Mouse (Mus musculus): ENCODE data around the gene Tax1bp1. TPM values are rescaled to one million over a fixed set of nuclear protein-coding genes. Genes with fewer than 3 reads are reported as not detected.

The Tax1bp1 gene
- total RNA-seq, 2 experiments from 2014 or later, result 98.5 to 123 TPM

DNA sequence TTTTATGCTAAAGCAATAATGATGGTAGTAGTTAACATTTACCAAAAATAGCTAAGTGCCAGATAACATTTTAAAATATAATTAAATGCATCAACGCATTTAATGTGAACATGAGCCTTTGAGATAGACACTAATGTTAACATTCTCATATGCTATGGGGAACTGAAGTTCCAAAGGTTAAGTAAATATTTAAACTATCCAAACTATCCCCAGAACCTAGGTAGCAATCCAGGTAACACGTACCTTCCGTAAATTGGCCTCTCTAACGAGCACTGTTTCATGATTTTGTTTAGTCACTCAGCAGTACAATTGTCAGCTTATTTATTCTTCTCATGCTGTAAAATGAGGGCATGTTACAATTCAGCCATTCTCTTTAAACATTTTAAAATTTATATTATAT is 13.6 kb upstream of the Tax1bp1 start:
- intact Hi-C loops (cut with DNase I), result no loop called here
- DNase-seq (ENCODE audit: low spot score), result no peak

DNA sequence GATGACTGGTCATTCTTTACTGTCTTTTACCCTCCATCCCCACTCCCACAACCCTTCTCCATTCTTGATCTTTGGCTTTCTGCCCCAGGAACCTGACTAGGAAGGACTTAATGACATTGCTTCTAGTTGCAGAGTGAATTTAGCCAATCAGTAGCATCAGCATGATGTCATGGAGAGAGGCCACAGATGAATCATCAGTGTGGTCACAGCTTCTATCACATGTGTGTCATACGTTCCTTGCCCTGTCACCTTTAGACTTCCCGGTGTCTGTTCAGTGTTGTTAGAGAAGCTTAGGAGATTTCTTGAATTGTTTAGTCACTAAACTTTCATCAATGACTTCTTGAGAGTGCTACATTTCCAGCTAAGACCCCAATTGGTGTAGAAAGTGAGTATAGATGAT is 10.3 kb upstream of the Tax1bp1 start:
- DNase-seq (ENCODE audit: low spot score), result no peak
- intact Hi-C loops (cut with DNase I), result no loop called here

DNA sequence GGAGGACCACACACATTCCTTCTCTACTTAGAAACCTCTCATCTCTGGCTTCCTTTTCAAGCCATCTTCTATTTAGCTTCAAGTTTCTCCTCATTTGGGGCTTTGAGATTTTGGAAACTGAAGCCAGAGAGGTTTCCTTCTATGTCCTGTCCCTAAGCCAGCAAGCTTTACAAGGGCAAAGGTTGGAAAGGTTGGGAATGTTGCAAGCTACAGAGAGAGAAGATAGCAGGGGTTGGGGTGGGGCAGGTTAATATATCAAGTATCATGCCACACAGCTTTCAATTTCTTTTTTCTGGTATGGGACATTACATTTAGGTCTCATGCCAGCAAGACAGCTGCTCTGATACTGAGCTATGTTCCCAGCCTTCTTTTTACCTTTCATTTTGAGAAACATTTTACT is 8.2 kb upstream of the Tax1bp1 start:
- intact Hi-C loops (cut with DNase I), result no loop called here
- no peak for DNase-seq (ENCODE audit: low spot score)

DNA sequence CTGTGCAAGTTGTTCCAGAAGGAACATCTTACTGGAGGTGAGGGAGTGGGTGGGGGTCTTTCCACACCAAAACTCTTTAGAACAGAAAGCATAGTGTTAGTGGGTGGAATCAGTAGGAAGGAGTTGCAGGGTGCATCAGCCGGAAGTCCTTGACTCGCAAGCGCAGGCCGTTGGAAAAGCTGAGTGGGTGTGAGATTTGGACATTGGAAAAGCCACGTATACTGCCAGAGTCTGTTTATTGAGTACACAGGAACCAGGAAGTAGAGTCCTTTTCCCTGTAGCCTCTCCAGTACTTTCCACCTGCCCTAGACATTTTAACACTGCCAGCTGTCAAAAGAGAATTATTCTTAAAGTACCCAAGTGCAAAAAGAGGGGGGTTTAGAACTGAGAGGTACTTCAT is 5.7 kb upstream of the Tax1bp1 start:
- intact Hi-C loops (cut with DNase I), result no loop called here
- DNase-seq (ENCODE audit: low spot score), result no peak

DNA sequence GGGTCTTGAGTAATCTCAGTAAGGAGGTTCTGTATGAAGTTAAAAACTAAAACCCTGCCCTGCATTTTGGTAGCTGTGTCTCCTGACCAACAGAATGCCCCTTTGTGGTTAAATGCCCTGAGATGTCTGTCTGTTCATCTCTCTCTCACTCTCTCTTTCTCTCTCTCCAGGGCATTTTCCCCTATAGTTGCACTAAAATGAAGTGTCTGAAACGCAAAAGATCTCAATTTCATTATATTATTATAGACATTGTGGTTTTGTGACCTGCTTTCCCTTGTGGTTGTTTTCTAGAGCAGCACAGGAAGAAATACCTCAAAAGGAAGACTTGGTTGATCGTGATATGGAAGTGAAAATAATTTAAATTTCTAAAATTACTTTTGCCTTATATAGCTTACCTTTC is 966 bp upstream of the Tax1bp1 start:
- intact Hi-C loops (cut with DNase I), result loop anchor here (5.0 kb wide), 1 partner anchor 70 kb away; the partner anchor contains the start of gene Hibadh
- DNase-seq (ENCODE audit: low spot score), result no peak

DNA sequence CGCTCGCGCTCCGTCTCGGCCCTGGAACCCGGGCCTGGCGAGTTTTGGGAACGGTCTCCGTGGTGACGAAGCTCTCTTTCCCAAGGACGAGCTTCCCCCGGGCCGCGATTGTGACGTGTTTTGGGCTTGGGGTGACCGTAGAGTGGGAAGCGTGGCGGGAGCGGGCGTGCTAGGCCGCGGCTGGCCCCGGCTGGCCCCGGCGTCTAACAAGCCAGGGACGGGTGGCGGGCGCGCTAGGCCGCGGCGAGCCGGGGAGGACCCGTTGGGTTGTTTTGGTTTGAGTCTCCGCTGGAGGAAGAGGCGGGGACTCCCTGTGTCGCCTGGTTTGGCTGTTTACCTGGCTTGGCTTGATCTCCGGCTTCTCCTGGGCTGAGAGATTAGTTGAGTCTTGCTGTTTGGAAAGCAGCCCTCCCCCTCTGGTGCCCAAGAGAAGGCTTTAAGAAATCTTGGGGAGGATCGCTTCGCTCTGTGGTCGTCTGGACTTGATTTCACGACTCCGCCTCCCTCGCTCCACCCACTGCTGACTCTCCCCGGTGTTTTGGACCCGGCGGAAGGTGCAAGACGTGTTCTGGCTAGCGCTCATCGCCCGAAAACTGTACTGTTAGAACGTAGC is 474 bp downstream of the Tax1bp1 start:
- peak; percentile 60 for DNase-seq (ENCODE audit: low spot score)
- intact Hi-C loops (cut with DNase I), result loop anchor here (5.0 kb wide), 1 partner anchor 72 kb away; the partner anchor contains the start of gene Hibadh

DNA sequence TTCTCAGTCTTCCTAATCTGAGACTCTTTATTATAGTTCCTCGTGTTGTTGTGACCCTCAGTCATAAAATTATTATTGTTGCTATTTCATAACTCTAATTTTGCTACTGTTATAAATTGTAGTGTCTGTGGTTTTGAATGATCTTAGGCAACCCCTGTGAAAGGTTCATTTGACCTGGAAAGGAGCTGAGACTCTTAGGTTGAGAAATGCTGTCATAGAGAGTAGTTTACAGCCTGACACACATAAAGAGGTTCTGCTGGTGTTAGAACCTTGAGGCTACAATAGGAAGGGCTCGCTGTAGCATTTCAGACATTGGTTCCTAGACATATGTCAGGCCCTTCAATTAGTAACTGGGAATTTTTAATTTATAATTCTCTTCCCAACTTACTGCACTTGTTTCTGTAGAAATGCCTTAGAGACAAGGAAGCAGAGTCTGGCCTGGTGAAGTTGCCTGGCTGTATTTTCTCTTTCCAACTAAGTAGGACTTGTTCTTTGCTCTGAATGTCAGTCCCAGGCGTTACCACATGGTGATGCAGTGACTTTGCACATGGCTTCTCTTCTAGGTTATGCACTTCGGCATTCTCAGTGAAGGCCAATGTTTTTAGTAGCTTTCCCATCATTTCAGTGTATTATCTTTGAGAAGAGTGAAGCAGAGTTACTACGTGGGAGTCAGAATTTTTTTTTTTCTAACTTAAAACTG is 4.1 kb downstream of the Tax1bp1 start:
- no peak for DNase-seq (ENCODE audit: low spot score)
- intact Hi-C loops (cut with DNase I), result no loop called here

DNA sequence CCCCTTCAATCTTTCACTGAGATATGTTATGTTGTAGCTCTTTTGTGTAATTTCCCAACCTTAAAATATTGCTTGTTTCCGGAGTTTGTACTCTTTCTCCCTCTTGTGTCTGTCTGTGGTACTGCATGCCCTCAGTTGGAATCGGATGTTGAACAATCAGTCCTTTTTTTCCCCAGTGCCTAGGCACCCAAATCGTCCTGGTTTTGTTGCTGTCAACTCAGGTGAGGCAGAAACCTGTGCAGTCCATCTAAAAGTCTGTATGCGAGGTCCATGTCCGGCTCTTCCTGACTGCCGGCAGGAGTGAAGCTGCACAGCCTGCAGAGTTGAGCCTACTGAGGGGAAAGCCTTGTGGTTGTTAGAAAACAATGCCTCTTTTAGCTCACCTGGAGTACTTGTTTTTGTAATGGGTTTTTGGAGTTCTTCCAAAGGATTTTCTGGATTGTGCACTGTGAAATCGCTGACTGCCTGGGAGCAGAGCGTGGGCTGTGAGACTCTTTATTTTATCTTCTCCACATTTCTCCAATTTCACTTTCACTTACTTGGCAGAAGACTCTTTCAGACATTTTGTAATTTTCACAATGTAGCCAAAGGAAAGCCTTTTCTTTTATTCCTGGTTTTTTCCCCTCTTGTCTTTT is 11.4 kb downstream of the Tax1bp1 start:
- intact Hi-C loops (cut with DNase I), result loop anchor here (1.0 to 10.0 kb wide), 5 partner anchors 62 to 468 kb away; no protein-coding TSS in a partner anchor
- DNase-seq (ENCODE audit: low spot score), result no peak

DNA sequence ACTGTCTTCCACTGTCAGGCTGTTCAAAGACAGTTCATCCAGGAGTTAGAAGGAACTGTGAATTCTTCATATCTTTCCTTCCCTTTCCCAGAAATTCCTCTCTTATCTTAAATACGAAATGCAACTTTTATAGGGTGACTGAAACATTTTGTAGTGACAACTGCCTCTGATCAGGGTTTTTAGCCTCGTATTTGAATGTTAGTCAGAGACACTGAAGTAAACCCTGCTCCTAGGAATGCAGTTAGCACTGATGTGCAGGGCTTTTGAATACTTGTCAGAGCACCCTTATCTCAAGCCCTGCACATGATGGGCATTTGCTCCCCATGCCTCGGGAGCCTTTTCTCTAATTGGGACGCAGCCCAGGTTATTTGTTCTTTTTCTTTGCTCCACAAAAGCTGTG is 16.8 kb downstream of the Tax1bp1 start:
- no peak for DNase-seq (ENCODE audit: low spot score)
- intact Hi-C loops (cut with DNase I), result no loop called here

DNA sequence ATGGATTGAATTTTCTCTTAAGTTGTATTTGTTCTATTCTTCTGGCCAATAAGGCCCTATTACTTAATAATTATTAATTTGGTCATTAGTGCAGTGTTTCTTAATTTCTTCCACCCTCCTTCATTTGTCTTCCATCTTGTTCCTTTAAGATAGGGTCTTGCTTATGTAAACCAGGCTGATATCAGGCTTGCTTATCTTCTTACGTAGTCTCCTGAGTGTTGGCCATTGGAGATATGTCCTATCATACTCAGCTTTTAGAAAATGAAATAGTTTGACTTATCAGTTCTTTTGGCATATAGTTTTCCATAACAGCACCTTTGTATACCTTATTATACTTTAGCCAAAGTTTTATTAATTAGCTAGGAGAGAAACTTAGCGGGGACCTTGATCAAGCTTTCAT is 21.1 kb downstream of the Tax1bp1 start:
- no peak for DNase-seq (ENCODE audit: low spot score)
- intact Hi-C loops (cut with DNase I), result no loop called here

DNA sequence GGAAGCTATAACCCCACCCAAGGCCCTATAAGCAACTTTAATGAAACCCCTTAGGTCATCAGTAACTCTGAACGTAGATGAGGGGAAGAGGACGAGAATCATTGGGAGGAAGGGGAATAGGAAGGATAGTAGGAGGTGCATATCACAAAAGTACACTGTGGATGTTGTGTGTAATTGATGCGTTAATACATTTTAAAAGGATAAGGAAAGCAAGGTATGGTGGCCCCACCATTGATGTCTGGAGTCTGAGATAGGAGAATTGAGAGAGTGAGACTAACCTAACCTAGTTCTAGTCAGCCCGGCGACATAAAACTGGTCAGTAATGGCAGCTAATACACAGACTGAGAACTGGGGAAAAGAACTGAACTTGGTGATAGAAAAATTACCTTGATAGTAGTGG is 39.3 kb downstream of the Tax1bp1 start:
- intact Hi-C loops (cut with DNase I), result no loop called here
- no peak for DNase-seq (ENCODE audit: low spot score)

DNA sequence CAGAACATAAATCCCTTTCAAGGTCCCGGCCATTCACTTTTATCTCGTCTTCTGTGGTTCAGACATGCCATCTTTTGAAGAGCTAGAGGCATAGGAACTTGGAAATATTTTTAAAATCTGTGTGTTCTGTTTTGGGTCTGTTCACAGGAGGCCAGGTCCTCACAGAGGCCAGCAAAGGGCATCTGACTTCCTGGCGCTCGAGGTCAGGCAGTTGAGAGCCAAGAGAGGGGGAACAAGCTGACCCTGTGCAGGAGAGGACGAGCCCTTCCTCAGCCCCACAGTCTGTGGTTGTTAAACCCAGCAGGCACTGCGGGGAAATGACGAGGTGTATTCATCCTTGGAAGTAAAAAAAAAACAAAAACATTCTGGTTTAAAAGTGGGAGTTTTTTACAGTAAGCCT is 51.7 kb downstream of the Tax1bp1 start:
- intact Hi-C loops (cut with DNase I), result no loop called here
- no peak for DNase-seq (ENCODE audit: low spot score)

DNA sequence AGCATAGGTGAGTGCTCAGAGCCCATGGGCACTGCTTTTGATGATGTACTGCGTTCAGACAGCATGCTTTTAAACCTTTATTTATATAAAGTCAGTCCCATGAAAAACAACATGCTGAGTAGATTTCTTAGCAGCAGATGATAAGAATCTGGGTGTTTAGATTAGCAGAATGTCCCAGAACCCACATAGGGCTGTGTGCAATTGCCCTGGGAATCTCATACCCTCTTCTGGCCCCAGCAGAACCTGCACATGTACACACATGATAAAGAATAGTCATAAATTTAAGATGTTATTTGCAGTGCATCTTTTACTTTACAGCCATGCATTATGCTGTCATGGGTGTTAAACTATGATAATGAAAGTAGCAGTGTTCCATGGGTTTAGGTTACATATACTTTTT is 57.3 kb downstream of the Tax1bp1 start:
- intact Hi-C loops (cut with DNase I), result no loop called here
- no peak for DNase-seq (ENCODE audit: low spot score)

DNA sequence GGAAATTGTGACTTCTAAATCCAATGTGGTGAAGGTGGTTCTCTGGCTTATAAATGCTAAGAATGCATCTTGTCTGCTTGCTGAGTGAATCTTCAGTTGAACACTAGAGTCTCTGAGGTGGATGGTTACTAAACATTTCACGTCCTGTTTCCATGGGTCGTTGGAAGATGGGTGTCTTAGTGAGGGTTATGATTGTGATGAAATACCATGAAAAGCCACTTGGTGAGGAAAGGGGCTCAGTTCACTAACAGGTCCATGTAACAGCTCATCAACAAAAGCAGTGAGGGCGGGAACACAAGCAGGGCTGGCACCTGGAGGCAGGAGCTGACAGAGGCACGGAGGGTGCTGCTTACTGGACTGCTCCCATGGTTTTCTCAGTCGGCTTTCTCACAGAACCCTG is 59.6 kb downstream of the Tax1bp1 start:
- intact Hi-C loops (cut with DNase I), result no loop called here

DNA sequence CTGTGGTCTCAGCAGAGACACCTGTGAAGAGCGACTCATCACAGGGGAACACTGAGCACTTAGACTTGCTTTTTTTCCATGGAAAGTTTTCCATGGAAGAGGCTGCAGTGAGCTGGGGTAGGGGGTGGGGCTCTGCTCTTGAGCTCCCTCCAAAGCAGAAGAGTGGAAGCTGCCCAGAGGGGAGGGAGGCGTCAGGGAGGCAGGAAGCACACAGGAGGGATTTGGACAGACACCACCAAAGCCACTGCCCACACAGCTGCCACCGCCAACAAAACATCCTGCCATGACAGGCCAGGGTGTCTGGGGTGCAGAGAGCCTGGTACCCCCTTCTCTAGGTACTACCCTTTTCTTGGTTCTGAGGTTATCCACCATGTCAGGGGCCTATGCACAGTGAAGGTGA is 61.8 kb downstream of the Tax1bp1 start:
- DNase-seq (ENCODE audit: low spot score), result no peak

More for the DNA sequence above, 59.6 kb downstream of the Tax1bp1 start:
- no peak for DNase-seq (ENCODE audit: low spot score)

DNA sequence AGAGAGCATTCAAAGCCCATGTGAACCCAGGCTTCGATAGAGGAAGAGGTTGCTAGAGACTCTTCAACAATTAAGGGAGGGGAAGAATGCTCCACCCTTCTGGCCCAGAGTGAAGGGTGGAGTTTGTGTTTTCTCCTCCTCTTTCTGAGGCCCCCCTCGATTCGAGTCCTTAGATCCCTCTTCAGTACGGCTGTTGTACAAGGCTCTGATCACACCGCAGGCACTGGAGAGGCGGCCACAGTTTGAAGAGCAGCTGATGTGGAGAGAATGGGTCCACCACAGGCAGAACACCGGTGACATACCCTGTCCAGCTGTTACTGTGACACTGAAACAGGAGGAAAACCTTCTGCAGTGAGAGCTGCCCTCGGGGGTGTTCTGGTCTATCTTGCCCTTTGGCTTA is 62.4 kb downstream of the Tax1bp1 start:
- no peak for DNase-seq (ENCODE audit: low spot score)
- intact Hi-C loops (cut with DNase I), result no loop called here

More for the DNA sequence above, 61.8 kb downstream of the Tax1bp1 start:
- intact Hi-C loops (cut with DNase I), result no loop called here

DNA sequence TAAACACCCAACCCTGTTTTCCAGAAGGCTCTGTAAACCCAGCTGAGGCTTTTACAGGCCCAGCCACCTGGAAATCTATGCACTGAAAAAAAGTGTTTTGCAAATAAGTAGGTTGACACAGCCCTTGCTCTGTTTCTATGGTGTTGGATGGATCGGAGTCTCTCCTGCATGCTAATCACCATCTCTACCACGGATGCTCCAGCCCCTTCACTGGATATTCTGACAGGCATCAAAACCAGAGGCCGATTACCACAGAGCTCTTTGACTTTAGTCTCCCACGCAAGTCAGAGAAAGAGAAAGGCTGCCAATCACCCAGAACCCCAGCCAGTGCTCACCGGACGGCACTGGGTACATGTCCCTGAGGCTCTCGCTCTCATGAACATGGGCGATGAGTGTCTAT is 63.5 kb downstream of the Tax1bp1 start:
- intact Hi-C loops (cut with DNase I), result no loop called here
- DNase-seq (ENCODE audit: low spot score), result no peak

DNA sequence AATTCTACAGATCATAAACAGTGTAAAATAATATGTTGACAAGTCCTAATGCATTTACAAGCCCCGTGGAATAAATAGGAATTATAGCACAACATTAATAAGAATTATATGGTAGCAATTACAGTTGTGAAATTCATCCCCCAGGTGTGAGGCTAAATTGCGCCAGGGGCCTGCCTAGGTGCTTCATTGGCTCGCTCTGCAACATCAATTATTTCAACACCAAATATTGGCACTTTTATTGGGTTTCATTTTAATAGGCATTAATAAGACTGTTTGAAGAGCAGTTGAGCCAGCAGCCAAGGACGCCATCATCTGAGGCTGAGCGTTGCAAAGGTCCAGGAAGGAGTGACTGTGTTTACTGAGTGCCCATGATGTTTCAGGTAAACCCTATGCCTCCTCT is 65.0 kb downstream of the Tax1bp1 start:
- intact Hi-C loops (cut with DNase I), result no loop called here
- no peak for DNase-seq (ENCODE audit: low spot score)

DNA sequence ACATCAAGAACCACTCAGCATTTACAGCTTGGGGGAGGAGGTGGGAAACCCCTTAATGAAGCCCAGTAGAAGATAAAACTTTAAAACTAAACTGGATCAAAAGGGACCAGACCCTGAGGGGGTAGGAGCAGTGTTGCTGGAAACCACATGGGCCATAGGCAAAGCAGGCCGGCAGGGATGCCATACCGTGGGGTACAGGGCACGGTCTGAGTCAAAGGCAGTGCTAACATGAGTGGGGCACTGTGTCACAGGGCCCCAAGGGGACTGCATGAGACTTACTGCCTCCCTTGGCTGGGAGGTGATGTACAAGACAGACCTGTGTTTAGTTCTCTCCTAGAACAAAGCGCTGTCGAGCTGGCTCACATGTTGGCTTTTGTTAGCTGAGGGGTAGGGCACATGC is 66.0 kb downstream of the Tax1bp1 start:
- intact Hi-C loops (cut with DNase I), result no loop called here
- no peak for DNase-seq (ENCODE audit: low spot score)

DNA sequence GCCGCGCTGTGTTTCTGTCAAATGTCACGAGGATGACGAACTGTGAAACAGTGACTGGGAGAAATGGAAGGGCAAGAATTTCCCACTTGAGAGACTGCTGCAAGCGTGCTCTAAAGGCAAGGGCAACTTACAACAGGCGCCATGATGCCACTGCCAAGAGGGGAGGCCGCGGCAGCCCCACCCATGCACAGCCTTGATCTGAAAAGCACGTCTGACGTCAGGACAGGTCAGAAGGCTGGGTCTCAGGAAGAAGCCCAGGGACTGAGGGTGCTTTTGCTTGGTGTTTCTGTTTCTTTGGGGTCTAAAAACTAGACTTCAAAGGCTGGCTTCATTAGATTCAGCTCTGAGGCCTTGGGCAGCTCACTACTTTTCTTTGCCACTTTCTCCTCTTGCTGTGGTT is 76.8 kb downstream of the Tax1bp1 start:
- intact Hi-C loops (cut with DNase I), result no loop called here
- DNase-seq (ENCODE audit: low spot score), result no peak

DNA sequence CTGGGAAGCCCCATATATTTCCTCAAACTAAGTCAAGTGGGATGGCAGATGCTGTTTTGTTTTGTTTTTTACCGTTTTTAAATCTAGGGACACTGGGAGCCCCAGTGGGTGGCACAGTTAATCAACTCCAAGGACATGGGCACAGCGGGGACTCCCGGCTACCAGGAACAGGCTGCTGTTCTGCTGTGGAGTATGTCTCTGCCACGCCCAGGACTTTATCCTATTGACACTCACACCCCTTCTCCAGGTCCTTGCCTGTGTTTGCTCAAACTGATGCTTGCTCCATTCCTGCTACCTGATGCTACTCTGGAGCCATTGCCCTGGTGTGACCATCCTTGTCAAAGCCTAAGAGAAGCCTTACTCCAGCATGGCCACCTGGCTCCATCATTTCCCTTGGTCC is 77.3 kb downstream of the Tax1bp1 start:
- intact Hi-C loops (cut with DNase I), result no loop called here
- no peak for DNase-seq (ENCODE audit: low spot score)
